Mouse (Mus musculus) heart, embryonic 11.5 days (tissue): ENCODE measurements at regions not wholly inside any gene's neighbourhood (a gene's known extent, or its start where the extent isn't known, plus 50 kb on each side); places are given as distances from the start of the nearest gene placed in this dataset.
A peak's percentile ranks its signal among the peaks of the same experiment; 100 is the strongest.

Source experiments
- ATAC-seq: fragments of 200-750 bp; cut with Nextera tagmentation; replicated peaks from 2 replicates; pipeline ENCODE4 v1.8.0; 2017; ENCODE audit warnings: moderate library complexity; ENCODE audit not compliant: insufficient number of reproducible peaks, low FRiP score, low TSS enrichment
- H3K27ac ChIP-seq: fragments of 300-500 bp; sonication (generic); 2 replicates; pipeline ENCODE4 v1.5.1; 2014; ENCODE audit warnings: mild to moderate bottlenecking, low read depth, low read length
- H3K27me3 ChIP-seq: fragments of 300-500 bp; sonication (generic); 2 replicates; pipeline ENCODE4 v1.6.1; 2014; ENCODE audit warnings: mild to moderate bottlenecking, low read length, mixed read lengths; ENCODE audit not compliant: control insufficient read depth, insufficient read depth
- H3K36me3 ChIP-seq: fragments of 300-500 bp; sonication (generic); 2 replicates; pipeline ENCODE4 v1.6.1; 2014; ENCODE audit warnings: mild to moderate bottlenecking, low read length, moderate library complexity, mixed read lengths; ENCODE audit not compliant: control insufficient read depth, insufficient read depth
- H3K4me1 ChIP-seq: fragments of 300-500 bp; sonication (generic); 2 replicates; pipeline ENCODE4 v1.6.1; 2014; ENCODE audit warnings: low read length; ENCODE audit not compliant: control insufficient read depth, insufficient read depth
- H3K4me2 ChIP-seq: fragments of 300-500 bp; sonication (generic); 2 replicates; pipeline ENCODE4 v1.6.1; 2014; ENCODE audit warnings: mild to moderate bottlenecking, moderate library complexity
- H3K4me3 ChIP-seq: fragments of 300-500 bp; sonication (generic); 2 replicates; pipeline ENCODE4 v1.5.1; 2014; ENCODE audit warnings: low read depth, low read length
- H3K9ac ChIP-seq: fragments of 300-500 bp; sonication (generic); 2 replicates; pipeline ENCODE4 v1.6.1; 2014; ENCODE audit warnings: mild to moderate bottlenecking, low read depth, low read length, moderate library complexity
- H3K9me3 ChIP-seq: fragments of 300-500 bp; sonication (generic); replicated peaks from 2 replicates; pipeline ENCODE4 v1.6.1; 2016; ENCODE audit warnings: low read length; ENCODE audit not compliant: control insufficient read depth
- WGBS: fragments of 180-500 bp; shearing (Covaris S2); extraction: QIAGEN DNeasy Blood & Tissue Kit; methylation state at CpG from one replicate; pipeline ENCODE4 v1.1.7; 2014; ENCODE audit not compliant: insufficient replicate concordance; 5-methylcytosine and 5-hydroxymethylcytosine counted together

DNA sequence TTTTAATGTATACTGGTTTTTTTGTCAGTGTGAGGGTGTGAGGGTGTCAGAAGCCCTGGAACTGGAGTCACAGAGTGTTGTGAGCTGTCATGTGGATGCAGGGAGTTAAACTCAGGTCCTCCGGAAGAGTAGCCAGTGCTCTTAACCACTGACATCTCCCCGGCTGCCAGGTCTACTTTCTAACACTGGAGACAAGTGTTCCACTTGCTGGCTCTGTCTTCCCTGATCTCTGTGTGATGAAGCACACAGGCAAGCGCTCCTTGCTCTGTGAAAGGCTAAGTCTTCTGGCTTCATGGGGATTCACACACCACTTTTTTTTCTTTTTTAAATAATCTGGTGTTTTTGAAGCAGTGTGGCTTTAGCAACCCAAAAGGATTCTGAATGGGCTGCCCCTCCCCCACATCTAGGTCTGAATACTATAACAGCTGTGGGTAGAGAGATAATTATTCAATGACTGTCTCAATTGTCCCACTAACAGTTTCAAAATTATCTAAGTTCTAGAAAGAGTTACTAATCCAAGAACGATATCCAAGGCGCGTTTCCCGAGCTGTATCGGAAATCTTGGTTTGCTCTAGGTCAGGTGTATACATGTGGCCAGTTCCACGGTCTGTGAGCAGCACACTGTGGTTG lies 208.4 kb upstream of the Smim15 start:
- no peak overlapping the region for H3K9ac ChIP-seq
- no peak overlapping the region for H3K27ac ChIP-seq
- H3K36me3 ChIP-seq = no peaks in the 10 kb centered on the region
- H3K4me2 ChIP-seq = no peak overlapping the region
- H3K9me3 ChIP-seq = no peaks in the 10 kb centered on the region
- ATAC-seq = no peak
- H3K4me1 ChIP-seq = peaks cover 27% of the 10 kb centered on the region
- WGBS = 44% methylated on average over 9 of the region's 9 CpGs
- no peaks in the 10 kb centered on the region for H3K27me3 ChIP-seq
- H3K4me3 ChIP-seq = no peak overlapping the region

DNA sequence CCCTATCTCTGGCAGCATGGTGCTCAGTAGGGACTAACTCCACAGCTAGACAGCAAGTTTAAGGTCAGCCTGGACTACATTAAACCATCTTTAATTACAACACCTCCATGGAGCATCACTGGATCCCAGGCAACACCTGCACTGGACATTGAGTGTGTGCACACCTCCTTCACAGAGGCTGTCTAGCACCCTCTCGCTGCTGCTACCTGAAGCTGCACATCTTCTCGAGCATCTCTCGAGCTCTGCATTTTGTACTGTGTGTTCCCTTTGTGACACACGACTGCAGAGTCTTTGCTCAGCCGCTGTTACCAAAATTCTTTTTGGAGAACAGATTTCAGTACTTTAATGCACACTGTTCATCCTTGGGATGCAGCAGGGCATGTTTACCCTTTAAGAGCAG lies 212.2 kb upstream of the Smim15 start:
- H3K27ac ChIP-seq = no peak overlapping the region
- 60% methylated on average over 5 of the region's 5 CpGs for WGBS
- H3K4me3 ChIP-seq = no peak overlapping the region
- H3K4me1 ChIP-seq = peaks cover 16% of the 10 kb centered on the region
- no peaks in the 10 kb centered on the region for H3K27me3 ChIP-seq
- H3K36me3 ChIP-seq = no peaks in the 10 kb centered on the region
- no peaks in the 10 kb centered on the region for H3K9me3 ChIP-seq
- no peak overlapping the region for H3K4me2 ChIP-seq
- no peak for ATAC-seq
- H3K9ac ChIP-seq = no peak overlapping the region

DNA sequence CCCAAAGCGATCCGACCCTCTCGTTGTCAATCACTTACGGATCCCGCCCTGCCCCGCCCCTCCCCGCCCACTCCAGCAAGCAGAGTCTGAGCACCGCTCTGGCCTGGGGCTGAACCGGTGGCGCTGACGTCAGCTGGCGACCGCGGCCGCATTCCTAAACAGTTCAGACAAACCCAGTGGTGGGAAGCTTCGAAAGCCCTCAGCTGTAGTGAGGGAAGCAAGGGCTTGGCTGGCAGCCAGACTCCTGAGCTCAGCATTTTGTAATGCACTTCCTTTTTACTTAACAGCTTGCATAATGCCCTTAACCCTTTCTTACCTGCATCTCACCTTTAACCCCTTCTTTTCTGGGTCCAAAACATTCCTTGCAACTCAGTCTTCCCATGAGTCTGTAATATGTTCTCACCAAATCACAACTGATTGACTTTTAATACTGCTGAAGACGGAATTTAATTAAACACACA lies 213.0 kb upstream of the Smim15 start:
- Histone ChIP-seq H3K9ac (no peak overlapping the region), H3K4me1 (peaks cover 20% of the 10 kb centered on the region), H3K9me3 (no peaks in the 10 kb centered on the region), H3K27ac (no peak overlapping the region), H3K27me3 (no peaks in the 10 kb centered on the region), H3K36me3 (no peaks in the 10 kb centered on the region), H3K4me2 (peak overlapping the region; percentile 50), H3K4me3 (no peak overlapping the region)
- WGBS = 3% methylated on average over 17 of the region's 17 CpGs
- peak; percentile 98 for ATAC-seq

DNA sequence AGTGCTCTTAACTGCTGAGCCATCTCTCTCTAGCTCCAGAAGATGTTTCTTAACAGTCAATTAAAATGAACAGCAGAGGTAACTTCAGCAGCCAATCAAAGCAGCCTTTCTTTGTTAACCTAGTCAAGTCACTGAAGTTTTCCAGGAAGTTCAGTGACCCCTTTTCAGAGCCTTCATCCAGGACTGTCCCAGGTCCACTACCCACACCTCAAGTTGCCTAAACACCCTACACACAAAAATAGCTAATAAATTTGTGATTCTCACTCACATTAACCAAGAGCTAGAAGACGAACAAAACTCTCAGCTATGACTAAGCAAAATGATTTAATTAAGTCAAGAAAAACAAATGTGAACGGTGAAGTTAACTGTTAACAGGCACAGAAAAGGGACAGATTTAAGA lies 214.0 kb upstream of the Smim15 start:
- peaks cover 14% of the 10 kb centered on the region; the same call in 1 of the 2 replicates for H3K4me1 ChIP-seq
- no peak overlapping the region for H3K27ac ChIP-seq
- H3K9me3 ChIP-seq = no peaks in the 10 kb centered on the region
- no peak overlapping the region for H3K4me3 ChIP-seq
- no peak overlapping the region for H3K9ac ChIP-seq
- H3K27me3 ChIP-seq = no peaks in the 10 kb centered on the region
- no peaks in the 10 kb centered on the region for H3K36me3 ChIP-seq
- WGBS = 74% methylated on average over 2 of the region's 2 CpGs
- ATAC-seq = no peak
- H3K4me2 ChIP-seq = no peak overlapping the region

DNA sequence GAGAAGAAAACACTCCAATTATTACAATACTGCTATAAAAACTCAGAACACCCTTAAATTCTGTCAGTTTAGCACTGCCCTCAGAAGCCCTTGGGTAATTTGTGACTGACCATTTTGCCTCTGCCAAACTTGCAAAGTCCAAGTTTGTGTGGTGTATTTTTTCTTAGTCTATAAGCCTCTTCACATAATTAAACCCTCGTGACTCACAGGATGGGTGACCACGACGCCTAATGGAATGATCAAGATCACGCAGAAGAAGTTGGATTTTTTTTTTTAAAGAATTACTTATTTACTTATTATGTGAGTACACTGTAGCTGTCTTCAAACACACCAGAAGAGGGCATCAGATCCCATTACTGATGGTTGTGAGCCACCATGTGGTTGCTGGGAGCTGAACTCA lies 214.4 kb upstream of the Smim15 start:
- H3K36me3 ChIP-seq = no peaks in the 10 kb centered on the region
- no peak overlapping the region for H3K4me3 ChIP-seq
- no peaks in the 10 kb centered on the region for H3K9me3 ChIP-seq
- ATAC-seq = no peak
- no peak overlapping the region for H3K9ac ChIP-seq
- H3K27ac ChIP-seq = no peak overlapping the region
- no peak overlapping the region for H3K4me2 ChIP-seq
- 90% methylated on average over 4 of the region's 4 CpGs for WGBS
- peaks cover 14% of the 10 kb centered on the region; the same call in 1 of the 2 replicates for H3K4me1 ChIP-seq
- no peaks in the 10 kb centered on the region for H3K27me3 ChIP-seq

DNA sequence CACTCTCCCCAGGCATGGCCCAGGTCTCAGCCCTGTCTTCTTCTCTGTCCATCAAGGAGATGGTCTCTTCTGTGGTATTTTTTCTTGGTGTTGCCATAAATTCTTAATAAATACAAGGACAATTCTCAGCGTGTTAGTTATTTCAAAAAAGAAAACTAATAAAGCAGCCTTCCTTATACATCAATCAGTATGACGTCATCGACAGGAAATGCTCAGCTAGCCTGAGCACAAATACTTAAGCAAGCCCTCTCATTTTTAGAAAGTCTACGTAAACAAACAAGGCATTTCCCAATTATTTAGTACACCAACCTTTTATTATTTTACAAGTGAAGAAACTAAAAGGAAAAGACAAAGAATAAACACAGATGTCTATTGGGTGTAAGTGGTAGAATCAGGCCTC lies 218.6 kb upstream of the Smim15 start:
- Histone ChIP-seq H3K36me3 (no peaks in the 10 kb centered on the region), H3K9me3 (no peaks in the 10 kb centered on the region), H3K4me1 (peaks cover 16% of the 10 kb centered on the region), H3K27ac (no peak overlapping the region), H3K4me2 (no peak overlapping the region), H3K9ac (no peak overlapping the region), H3K27me3 (no peaks in the 10 kb centered on the region), H3K4me3 (no peak overlapping the region)
- WGBS = 84% methylated on average over 4 of the region's 4 CpGs
- no peak for ATAC-seq

DNA sequence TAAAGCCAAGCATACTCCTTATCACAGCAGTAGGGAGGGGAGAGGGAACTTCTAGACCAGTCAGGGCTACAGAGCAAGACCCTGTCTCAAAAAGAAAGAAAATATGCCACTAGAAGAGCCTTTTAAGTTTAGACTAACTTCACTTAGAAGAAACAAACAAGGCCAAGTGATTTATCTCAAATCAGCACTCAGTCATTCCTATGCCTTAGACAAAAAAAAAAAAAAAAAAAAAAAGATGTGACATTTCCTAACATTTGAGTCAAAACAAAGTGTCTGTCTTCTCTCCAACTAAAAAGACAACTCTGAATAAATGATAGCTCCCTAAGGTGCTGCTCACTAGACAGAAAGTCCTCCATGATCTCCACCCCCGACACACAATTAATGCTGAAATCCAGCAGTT lies 220.9 kb upstream of the Smim15 start:
- H3K27ac ChIP-seq = no peak overlapping the region
- H3K9ac ChIP-seq = no peak overlapping the region
- H3K4me2 ChIP-seq = no peak overlapping the region
- H3K9me3 ChIP-seq = no peaks in the 10 kb centered on the region
- no peaks in the 10 kb centered on the region for H3K36me3 ChIP-seq
- WGBS = 77% methylated on average over 1 of the region's 1 CpGs
- no peak for ATAC-seq
- no peak overlapping the region for H3K4me3 ChIP-seq
- peaks cover 22% of the 10 kb centered on the region for H3K4me1 ChIP-seq
- no peaks in the 10 kb centered on the region for H3K27me3 ChIP-seq

DNA sequence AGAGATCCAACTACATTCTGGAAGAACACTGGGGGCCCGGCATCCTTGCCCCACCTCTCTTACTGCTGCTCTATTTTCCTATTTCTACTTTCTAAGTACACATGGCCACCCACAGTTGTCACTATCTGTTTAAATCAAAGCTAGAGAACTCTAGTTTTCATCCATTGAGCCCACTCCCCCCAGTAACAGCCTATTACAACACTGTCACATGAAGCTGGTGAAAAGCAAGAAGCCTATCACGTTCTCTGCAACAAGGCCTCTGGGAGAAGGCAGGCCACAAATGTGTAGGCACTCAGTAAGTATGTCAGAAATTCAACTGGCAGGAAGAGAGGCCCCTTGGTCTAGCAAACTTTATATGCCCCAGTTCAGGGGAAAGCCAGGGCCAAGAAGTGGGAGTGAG lies 222.0 kb upstream of the Smim15 start:
- Histone ChIP-seq H3K9ac (no peak overlapping the region), H3K9me3 (no peaks in the 10 kb centered on the region), H3K4me1 (peaks cover 22% of the 10 kb centered on the region), H3K4me2 (no peak overlapping the region), H3K36me3 (no peaks in the 10 kb centered on the region), H3K27ac (no peak overlapping the region), H3K4me3 (no peak overlapping the region), H3K27me3 (no peaks in the 10 kb centered on the region)
- WGBS = 56% methylated on average over 2 of the region's 2 CpGs
- ATAC-seq = no peak

DNA sequence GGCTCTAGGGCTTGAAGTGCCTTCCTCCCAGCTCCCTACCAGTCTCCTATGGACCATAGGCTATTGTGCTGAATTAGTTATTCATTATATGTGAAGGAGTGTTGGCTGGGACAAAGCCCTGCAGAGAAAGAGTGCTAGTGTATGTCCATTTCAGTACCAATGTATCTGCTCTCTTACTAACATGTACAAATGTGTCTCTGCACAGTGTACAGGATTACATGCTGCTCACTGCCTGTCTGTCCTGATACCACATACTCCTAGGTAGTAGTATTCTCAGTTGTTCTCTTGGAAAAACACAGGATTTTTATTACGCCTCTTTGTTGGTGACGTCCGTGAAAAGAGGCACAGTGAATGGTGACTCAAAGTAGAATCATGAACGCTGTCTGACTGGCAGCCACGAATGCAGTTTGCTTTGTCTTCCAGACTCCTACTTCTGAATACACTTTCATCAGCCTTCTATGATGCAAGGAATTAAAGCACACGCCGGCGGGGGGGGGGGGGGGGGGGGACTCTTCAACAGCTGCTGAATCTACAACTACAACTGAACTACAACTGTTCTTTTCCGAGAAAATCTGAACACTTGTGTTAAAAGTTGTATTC lies 230.6 kb upstream of the Smim15 start:
- Histone ChIP-seq H3K27ac (no peak overlapping the region), H3K4me1 (peaks cover 6% of the 10 kb centered on the region; the same call in 1 of the 2 replicates), H3K9me3 (no peaks in the 10 kb centered on the region), H3K27me3 (no peaks in the 10 kb centered on the region), H3K4me2 (no peak overlapping the region), H3K36me3 (no peaks in the 10 kb centered on the region), H3K4me3 (no peak overlapping the region), H3K9ac (no peak overlapping the region)
- WGBS = 65% methylated on average over 9 of the region's 9 CpGs
- ATAC-seq = no peak
